Mouse (Mus musculus): Measurements from ENCODE around the gene Zfp689. TPM values are rescaled to one million over a fixed set of nuclear protein-coding genes. Genes with fewer than 3 reads are reported as not detected.
"Not testable (repeated sequence)": the region's sequence is repeated elsewhere in the genome, so short reads cannot be mapped to it uniquely, and the experiment has no call there.

Gene Zfp689
- polyA plus RNA-seq, 1 experiment from 2014 or later = 12.7 TPM

DNA sequence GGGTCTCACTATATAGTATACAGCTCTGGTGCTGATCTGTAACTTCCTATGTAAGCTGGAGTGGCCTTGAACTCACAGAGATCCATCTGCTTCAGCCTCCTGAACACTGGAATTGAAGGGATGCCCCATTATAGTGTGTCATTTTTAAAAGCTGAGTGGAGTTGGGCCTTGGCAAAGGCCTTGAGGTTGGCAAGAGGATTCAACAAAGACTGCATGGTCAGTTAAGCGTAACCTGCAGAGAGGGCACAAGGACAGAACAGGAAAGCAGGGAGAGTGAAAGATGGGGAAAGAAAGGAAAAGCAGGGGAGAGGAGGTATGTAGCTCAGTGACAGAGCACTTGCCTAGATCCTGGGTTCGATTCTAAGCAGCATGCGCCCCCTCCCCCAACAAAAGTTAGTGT, 23.7 kb downstream of the Zfp689 start:
- H3K9ac ChIP-seq (ENCODE audit: low read length) = no peak overlapping the region
- H3K4me3 ChIP-seq (ENCODE audit: low read depth, low read length) = no peak overlapping the region
- DNase-seq (ENCODE audit: low spot score) (no peak), ATAC-seq (no peak)
- no peaks in the 10 kb centered on the region for H3K9me3 ChIP-seq (replicated peaks; ENCODE audit: control insufficient read depth, low read length)
- 0 out of 2 replicates have a peak, but pooled peaks cover 4% of the 10 kb centered on the region for H3K27me3 ChIP-seq (replicated peaks; ENCODE audit: control insufficient read depth, insufficient read depth, low read length)
- no peak overlapping the region for H3K4me2 ChIP-seq (ENCODE audit: low read length)
- no peaks in the 10 kb centered on the region for H3K36me3 ChIP-seq (ENCODE audit: control insufficient read depth, insufficient read depth, low read length)
- WGBS = 89% methylated on average over 3 of the region's 3 CpGs
- peaks cover 5% of the 10 kb centered on the region for H3K4me1 ChIP-seq (ENCODE audit: control insufficient read depth, insufficient read depth, low read length)
- no peak overlapping the region for H3K27ac ChIP-seq (ENCODE audit: low read depth, low read length)

GRCm38 (mm10) chr7:127422247-127422646, 26.7 kb downstream of the Zfp689 start:
- Histone ChIP-seq H3K9me3 (replicated peaks; ENCODE audit: control insufficient read depth, low read length) (no peaks in the 10 kb centered on the region), H3K27me3 (replicated peaks; ENCODE audit: control insufficient read depth, insufficient read depth, low read length) (0 out of 2 replicates have a peak, but pooled peaks cover 4% of the 10 kb centered on the region), H3K36me3 (ENCODE audit: control insufficient read depth, insufficient read depth, low read length) (peaks cover 18% of the 10 kb centered on the region), H3K4me1 (ENCODE audit: control insufficient read depth, insufficient read depth, low read length) (peaks cover 5% of the 10 kb centered on the region), H3K9ac (ENCODE audit: low read length) (peak overlapping the region; percentile 92; the same call in 1 of the 2 replicates), H3K27ac (ENCODE audit: low read depth, low read length) (no peak overlapping the region), H3K4me2 (ENCODE audit: low read length) (peak overlapping the region; percentile 81), H3K4me3 (ENCODE audit: low read depth, low read length) (peak overlapping the region; percentile 75)
- peak; percentile 78 for ATAC-seq
- peak; percentile 65 for DNase-seq (ENCODE audit: low spot score)
- under 1% methylated on average over 15 of the region's 15 CpGs for WGBS

GRCm38 (mm10) chr7:127421388-127422191, 27.4 kb downstream of the Zfp689 start, which contains the start of gene Zfp688:
Gene Zfp688 (minus strand): TSS chr7:127422068.
- 1% methylated on average over 44 of the region's 48 CpGs for WGBS
- Histone ChIP-seq H3K36me3 (ENCODE audit: control insufficient read depth, insufficient read depth, low read length) (peaks cover 18% of the 10 kb centered on the region), H3K4me3 (ENCODE audit: low read depth, low read length) (peak within 1 kb of the TSS; percentile 75), H3K27ac (ENCODE audit: low read depth, low read length) (peak within 1 kb of the TSS; percentile 58), H3K4me2 (ENCODE audit: low read length) (peak within 1 kb of the TSS; percentile 81), H3K27me3 (replicated peaks; ENCODE audit: control insufficient read depth, insufficient read depth, low read length) (0 out of 2 replicates have a peak, but pooled peaks cover 4% of the 10 kb centered on the region), H3K9me3 (replicated peaks; ENCODE audit: control insufficient read depth, low read length) (no peaks in the 10 kb centered on the region), H3K9ac (ENCODE audit: low read length) (peak within 1 kb of the TSS; percentile 92), H3K4me1 (ENCODE audit: control insufficient read depth, insufficient read depth, low read length) (peaks cover 5% of the 10 kb centered on the region)
- DNase-seq (ENCODE audit: low spot score) = peak; percentile 94
- ATAC-seq = peak; percentile 99

- Histone ChIP-seq H3K9me3 (replicated peaks; ENCODE audit: control insufficient read depth, low read length) (no peaks in the 10 kb centered on the region), H3K4me2 (ENCODE audit: low read length) (no peak overlapping the region), H3K4me3 (ENCODE audit: low read depth, low read length) (no peak overlapping the region), H3K9ac (ENCODE audit: low read length) (no peak overlapping the region), H3K4me1 (ENCODE audit: control insufficient read depth, insufficient read depth, low read length) (no peaks in the 10 kb centered on the region), H3K27me3 (replicated peaks; ENCODE audit: control insufficient read depth, insufficient read depth, low read length) (0 out of 2 replicates have a peak, but pooled peaks cover 2% of the 10 kb centered on the region), H3K36me3 (ENCODE audit: control insufficient read depth, insufficient read depth, low read length) (no peaks in the 10 kb centered on the region), H3K27ac (ENCODE audit: low read depth, low read length) (no peak overlapping the region)
- 88% methylated on average over 2 of the region's 2 CpGs for WGBS
- ATAC-seq = no peak
- no peak for DNase-seq (ENCODE audit: low spot score)
These were observed 37.5 kb downstream of the Zfp689 start for GRCm38 (mm10) chr7:127411418-127411817.

DNA sequence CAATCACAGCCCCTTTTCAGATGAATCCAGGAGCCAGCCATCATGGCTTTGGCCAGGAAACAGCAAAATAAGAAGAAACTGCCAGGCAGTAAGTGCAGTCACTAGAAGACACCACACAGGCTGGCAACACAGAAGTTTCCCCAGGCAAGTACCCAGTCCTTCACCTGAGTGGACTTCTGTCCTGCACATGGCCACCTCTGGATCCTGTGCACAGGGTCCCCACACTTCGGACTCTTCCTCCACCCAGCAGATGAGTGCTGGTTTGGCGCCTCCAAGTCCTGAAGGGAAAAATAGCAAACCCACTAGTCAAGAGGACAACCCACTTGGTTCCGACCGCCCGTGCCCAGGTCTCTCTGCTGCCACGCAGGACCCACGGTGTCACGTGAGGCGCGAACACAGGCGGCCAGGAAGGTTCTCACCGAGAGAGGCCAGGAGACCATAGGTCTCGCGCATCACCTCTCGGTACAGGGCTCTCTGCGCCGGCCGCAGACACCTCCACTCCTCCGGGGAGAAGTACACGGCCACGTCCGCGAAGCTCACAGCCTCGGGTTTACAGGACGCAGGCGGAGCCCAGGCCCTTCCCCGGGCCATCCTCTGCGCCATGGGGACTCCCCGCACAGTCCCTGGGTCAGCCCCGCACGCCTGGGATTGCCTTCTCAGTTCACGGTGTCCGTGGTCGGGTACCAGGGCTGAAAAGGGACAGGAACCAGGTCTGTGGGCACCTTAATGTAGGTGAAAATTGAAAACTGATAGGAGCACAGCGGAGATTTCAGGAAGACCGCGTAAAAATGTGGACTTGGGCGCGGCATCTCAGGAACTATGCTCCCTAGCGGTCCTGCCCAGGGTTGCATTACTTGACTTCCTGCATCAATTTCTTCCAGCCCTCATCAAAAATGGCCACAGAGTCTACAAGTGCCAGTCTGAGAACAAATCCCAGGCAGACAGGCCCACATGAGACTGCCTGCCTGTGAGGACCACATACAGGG, 42.7 kb downstream of the Zfp689 start, which contains the start of gene Zfp764:
Gene Zfp764, minus strand, starts transcription at position 821 of the 986 bp plus-strand sequence.
- H3K27me3 ChIP-seq (replicated peaks; ENCODE audit: control insufficient read depth, insufficient read depth, low read length); H3K9me3 ChIP-seq (replicated peaks; ENCODE audit: control insufficient read depth, low read length); H3K36me3 ChIP-seq (ENCODE audit: control insufficient read depth, insufficient read depth, low read length); H3K27ac ChIP-seq (ENCODE audit: low read depth, low read length); H3K4me1 ChIP-seq (ENCODE audit: control insufficient read depth, insufficient read depth, low read length): not testable (repeated sequence)
- peak within 1 kb of the TSS; percentile 80 for H3K4me2 ChIP-seq (ENCODE audit: low read length)
- 11% methylated on average over 40 of the region's 40 CpGs for WGBS
- H3K4me3 ChIP-seq (ENCODE audit: low read depth, low read length) = peak within 1 kb of the TSS; percentile 46
- peak; percentile 93 for DNase-seq (ENCODE audit: low spot score)
- ATAC-seq = peak; percentile 89
- H3K9ac ChIP-seq (ENCODE audit: low read length) = peak within 1 kb of the TSS; percentile 77

GRCm38 (mm10) chr7:127404101-127404500, 44.9 kb downstream of the Zfp689 start:
- H3K4me2 ChIP-seq (ENCODE audit: low read length); H3K27ac ChIP-seq (ENCODE audit: low read depth, low read length); H3K36me3 ChIP-seq (ENCODE audit: control insufficient read depth, insufficient read depth, low read length); H3K9ac ChIP-seq (ENCODE audit: low read length); H3K4me3 ChIP-seq (ENCODE audit: low read depth, low read length); ATAC-seq; H3K4me1 ChIP-seq (ENCODE audit: control insufficient read depth, insufficient read depth, low read length); H3K9me3 ChIP-seq (replicated peaks; ENCODE audit: control insufficient read depth, low read length); DNase-seq (ENCODE audit: low spot score); H3K27me3 ChIP-seq (replicated peaks; ENCODE audit: control insufficient read depth, insufficient read depth, low read length): not testable (repeated sequence)
- WGBS = 94% methylated on average over 6 of the region's 6 CpGs

GRCm38 (mm10) chr7:127402980-127403379, 46.0 kb downstream of the Zfp689 start:
- ATAC-seq (no peak), DNase-seq (ENCODE audit: low spot score) (no peak)
- no peak overlapping the region for H3K27ac ChIP-seq (ENCODE audit: low read depth, low read length)
- WGBS = 42% methylated on average over 2 of the region's 2 CpGs
- no peaks in the 10 kb centered on the region for H3K4me1 ChIP-seq (ENCODE audit: control insufficient read depth, insufficient read depth, low read length)
- H3K27me3 ChIP-seq (replicated peaks; ENCODE audit: control insufficient read depth, insufficient read depth, low read length) = no peaks in the 10 kb centered on the region
- H3K4me2 ChIP-seq (ENCODE audit: low read length) = no peak overlapping the region
- H3K9ac ChIP-seq (ENCODE audit: low read length) = no peak overlapping the region
- no peak overlapping the region for H3K4me3 ChIP-seq (ENCODE audit: low read depth, low read length)
- H3K9me3 ChIP-seq (replicated peaks; ENCODE audit: control insufficient read depth, low read length) = no peaks in the 10 kb centered on the region
- H3K36me3 ChIP-seq (ENCODE audit: control insufficient read depth, insufficient read depth, low read length) = no peaks in the 10 kb centered on the region

- Histone ChIP-seq H3K4me3 (ENCODE audit: low read depth, low read length) (no peak overlapping the region), H3K27me3 (replicated peaks; ENCODE audit: control insufficient read depth, insufficient read depth, low read length) (no peaks in the 10 kb centered on the region), H3K4me2 (ENCODE audit: low read length) (no peak overlapping the region), H3K36me3 (ENCODE audit: control insufficient read depth, insufficient read depth, low read length) (no peaks in the 10 kb centered on the region), H3K9ac (ENCODE audit: low read length) (no peak overlapping the region), H3K4me1 (ENCODE audit: control insufficient read depth, insufficient read depth, low read length) (no peaks in the 10 kb centered on the region), H3K9me3 (replicated peaks; ENCODE audit: control insufficient read depth, low read length) (no peaks in the 10 kb centered on the region), H3K27ac (ENCODE audit: low read depth, low read length) (no peak overlapping the region)
- 68% methylated on average over 3 of the region's 3 CpGs for WGBS
- DNase-seq (ENCODE audit: low spot score) (no peak), ATAC-seq (no peak)
These were observed 48.6 kb downstream of the Zfp689 start for GRCm38 (mm10) chr7:127400355-127400754.

All from forebrain, embryonic 14.5 days (tissue).